Mouse (Mus musculus) cortical plate, adult 2 months (tissue): ENCODE results near the gene Olfr149.

Experiments used
- CTCF ChIP-seq: fragments of 200-500 bp; IDR thresholded peaks from 2 replicates; pipeline ENCODE4 v1.5.1; 2011; ENCODE audit warnings: mild to moderate bottlenecking, control low read depth, low read length; ENCODE audit not compliant: insufficient read depth; ENCODE audit errors: extremely low read depth
- POLR2A ChIP-seq: fragments of 200-500 bp; IDR thresholded peaks from 2 replicates; pipeline ENCODE4 v1.6.1; 2011; ENCODE audit warnings: mild to moderate bottlenecking, low read length, control low read depth; ENCODE audit not compliant: insufficient read depth; ENCODE audit errors: extremely low read depth

DNA sequence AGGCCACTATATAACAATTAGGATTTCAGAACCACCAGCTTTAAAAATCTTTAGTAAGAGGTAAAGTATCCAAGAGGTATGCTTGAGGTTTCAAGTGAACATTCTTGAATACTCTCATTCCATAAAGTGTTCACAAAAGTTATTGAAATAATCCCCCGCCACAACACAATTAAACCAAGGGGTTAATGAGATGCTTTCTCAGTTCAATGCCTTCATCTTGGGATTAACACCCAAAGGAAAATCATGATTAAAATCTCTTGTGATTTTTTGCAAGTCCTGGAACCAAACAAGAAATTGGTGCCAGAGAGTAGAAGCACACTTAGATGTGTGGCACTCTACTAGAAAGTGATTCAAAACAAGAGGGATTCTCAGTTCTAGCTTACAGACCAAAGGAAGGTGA, 40.0 kb downstream of the Olfr149 start, which contains the start of gene Olfr963:
- TF ChIP-seq CTCF (no peak), POLR2A (no peak)
